Mouse (Mus musculus) neural tube, embryonic 11.5 days (tissue): ENCODE measurements around the gene Slc25a23. TPM values are rescaled to one million over a fixed set of nuclear protein-coding genes. Genes with fewer than 3 reads are reported as not detected.

Source experiments
- ATAC-seq: fragments of 200-750 bp; cut with Nextera tagmentation; 2 replicates; pipeline ENCODE4 v1.8.0; 2017; ENCODE audit warnings: moderate number of reproducible peaks, mild to moderate bottlenecking, moderate TSS enrichment, moderate library complexity; ENCODE audit not compliant: insufficient read depth, low FRiP score, low TSS enrichment
- DNase-seq: peaks from one replicate; pipeline ENCODE4 v3.0.0-alpha.2; 2015; ENCODE audit warnings: low spot score
- H3K27ac ChIP-seq: fragments of 300-500 bp; sonication (generic); 2 replicates; pipeline ENCODE4 v1.5.1; 2014; ENCODE audit warnings: low read depth, mild to moderate bottlenecking, low read length
- H3K27me3 ChIP-seq: fragments of 300-500 bp; sonication (generic); 2 replicates; pipeline ENCODE4 v1.6.1; 2014; ENCODE audit warnings: mild to moderate bottlenecking, low read length, mixed read lengths; ENCODE audit not compliant: control insufficient read depth, insufficient read depth
- H3K36me3 ChIP-seq: fragments of 300-500 bp; sonication (generic); 2 replicates; pipeline ENCODE4 v1.6.1; 2014; ENCODE audit warnings: mild to moderate bottlenecking, low read length, moderate library complexity, mixed read lengths; ENCODE audit not compliant: control insufficient read depth, insufficient read depth
- H3K4me1 ChIP-seq: fragments of 300-500 bp; sonication (generic); 2 replicates; pipeline ENCODE4 v1.6.1; 2014; ENCODE audit warnings: low read length, mixed read lengths; ENCODE audit not compliant: control insufficient read depth, insufficient read depth
- H3K4me2 ChIP-seq: fragments of 300-500 bp; sonication (generic); 2 replicates; pipeline ENCODE4 v1.6.1; 2014; ENCODE audit warnings: low read depth, mild to moderate bottlenecking, moderate library complexity
- H3K4me3 ChIP-seq: fragments of 300-500 bp; sonication (generic); 2 replicates; pipeline ENCODE4 v1.5.1; 2014; ENCODE audit warnings: low read depth, low read length
- H3K9ac ChIP-seq: fragments of 300-500 bp; sonication (generic); 2 replicates; pipeline ENCODE4 v1.6.1; 2014; ENCODE audit warnings: mild to moderate bottlenecking, low read length
- H3K9me3 ChIP-seq: fragments of 300-500 bp; sonication (generic); 2 replicates; pipeline ENCODE4 v1.6.1; 2016; ENCODE audit warnings: low read length; ENCODE audit not compliant: control insufficient read depth
- WGBS: fragments of 180-500 bp; shearing (Covaris S2); extraction: QIAGEN DNeasy Blood & Tissue Kit; methylation state at CpG from one replicate; pipeline ENCODE4 v1.1.7; 2014; 5-methylcytosine and 5-hydroxymethylcytosine counted together
- polyA plus RNA-seq: library from polyadenylated mRNA; unstranded; fragments of >200 nt; fragmentation: Nextera tagmentation; extraction: Ambion mirVana; gene quantifications from 2 replicates; pipeline ENCODE4 v1.2.1, GENCODE M21; 2014

Gene Slc25a23
- 16.8 and 18.5 TPM in 2 replicates for polyA plus RNA-seq

DNA sequence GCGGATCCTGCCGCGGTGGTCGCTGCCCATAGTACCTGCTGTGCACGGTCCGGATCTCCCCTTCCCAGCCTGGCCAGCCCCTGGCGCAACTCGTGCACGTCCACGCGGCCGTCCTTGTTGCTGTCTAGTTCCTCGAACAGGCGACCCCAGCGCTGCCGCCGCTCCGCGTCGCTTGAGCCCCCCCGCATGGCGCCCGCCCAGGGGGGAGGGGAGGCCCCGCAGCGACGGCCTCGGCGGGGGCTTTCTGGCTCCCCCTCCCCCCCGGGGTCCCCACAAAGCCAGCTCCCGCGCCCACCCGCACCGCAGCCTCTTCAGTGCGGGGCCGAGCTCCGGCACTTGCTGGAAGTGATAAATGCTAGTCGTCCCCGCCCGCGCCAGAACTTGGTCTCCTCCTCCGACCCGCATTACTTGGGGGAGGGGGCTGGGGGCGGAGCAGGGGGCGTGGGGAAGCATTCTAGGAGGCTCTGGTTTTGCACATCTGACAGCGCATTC is at the start of gene Slc25a23:
Gene Slc25a23 (minus strand): TSS at position 378 of the 492 bp plus-strand sequence.
- peak within 1 kb of the TSS; percentile 77 for H3K4me2 ChIP-seq
- H3K36me3 ChIP-seq: no peaks in the 10 kb centered on the region
- H3K4me1 ChIP-seq: 0 out of 2 replicates have a peak, but pooled peaks cover 3% of the 10 kb centered on the region
- WGBS: under 1% methylated on average over 39 of the region's 45 CpGs
- H3K4me3 ChIP-seq: peak within 1 kb of the TSS; percentile 71
- H3K9me3 ChIP-seq: no peaks in the 10 kb centered on the region
- peak within 1 kb of the TSS; percentile 56; the same call in 1 of the 2 replicates for H3K27ac ChIP-seq
- peak within 1 kb of the TSS; percentile 74 for H3K9ac ChIP-seq
- peak; percentile 76 for ATAC-seq
- DNase-seq: peak; percentile 85
- peaks cover 28% of the 10 kb centered on the region for H3K27me3 ChIP-seq

DNA sequence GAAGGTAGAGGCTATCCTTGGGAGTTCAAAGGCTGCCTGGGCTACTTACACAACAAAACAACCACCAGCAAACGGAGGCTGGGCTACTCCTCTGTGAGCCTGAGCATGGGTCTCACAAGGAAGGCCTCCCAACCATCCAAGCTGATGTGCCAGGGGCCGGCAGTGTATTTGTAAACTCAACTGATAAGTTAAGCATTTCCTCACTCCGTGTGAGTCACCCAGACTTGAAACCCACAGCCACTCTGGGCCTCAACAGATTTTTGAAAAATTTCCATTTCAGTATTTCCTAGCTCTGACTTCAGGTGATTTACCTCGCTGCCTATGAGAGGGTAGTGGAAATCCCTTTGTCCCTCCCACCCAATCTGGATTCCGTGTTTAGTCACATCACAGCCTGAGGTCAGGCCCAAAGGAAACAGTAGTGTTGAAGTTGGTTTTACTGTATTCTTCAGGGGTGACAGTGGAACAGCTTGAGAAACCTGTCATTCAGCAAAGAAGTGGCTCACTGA is 49.1 kb upstream of the Slc25a23 start:
- H3K9ac ChIP-seq: no peak overlapping the region
- no peaks in the 10 kb centered on the region for H3K4me1 ChIP-seq
- no peak overlapping the region for H3K4me2 ChIP-seq
- H3K9me3 ChIP-seq: no peaks in the 10 kb centered on the region
- DNase-seq (no peak), ATAC-seq (no peak)
- H3K27ac ChIP-seq: no peak overlapping the region
- WGBS: 59% methylated on average over 5 of the region's 5 CpGs
- no peak overlapping the region for H3K4me3 ChIP-seq
- no peaks in the 10 kb centered on the region for H3K27me3 ChIP-seq
- no peaks in the 10 kb centered on the region for H3K36me3 ChIP-seq

DNA sequence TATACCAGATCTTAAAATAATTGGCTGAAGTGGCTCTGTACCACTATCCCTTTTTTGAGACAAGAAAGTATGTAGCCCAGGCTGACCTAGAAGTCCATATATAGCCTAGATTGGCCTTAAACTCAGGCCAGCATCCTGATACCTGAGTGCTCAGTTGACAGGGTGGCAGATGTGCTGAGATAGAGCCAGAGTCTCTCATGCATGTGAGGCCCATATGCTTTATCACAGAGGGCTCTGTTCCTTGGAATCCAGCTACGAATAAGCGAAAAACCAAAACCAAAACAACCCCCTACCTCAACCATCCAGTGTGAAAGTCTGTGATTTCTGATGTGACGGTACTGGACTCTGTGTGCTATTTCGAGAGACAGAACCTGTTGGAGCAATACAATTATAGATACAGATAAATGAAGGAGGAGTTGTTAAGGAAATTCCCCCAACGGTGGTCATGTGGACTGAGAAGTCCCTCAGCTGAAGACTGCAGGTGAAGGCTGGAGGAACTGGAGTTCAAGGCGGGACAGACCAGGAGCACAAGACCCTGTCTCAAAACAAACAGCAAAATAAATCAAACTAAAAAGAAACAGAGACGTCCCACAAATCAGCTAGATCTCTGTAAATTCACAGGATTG is 48.5 kb upstream of the Slc25a23 start:
- no peak overlapping the region for H3K4me2 ChIP-seq
- WGBS: 80% methylated on average over 7 of the region's 7 CpGs
- no peak overlapping the region for H3K27ac ChIP-seq
- H3K4me1 ChIP-seq: no peaks in the 10 kb centered on the region
- no peak for DNase-seq
- no peaks in the 10 kb centered on the region for H3K27me3 ChIP-seq
- no peak overlapping the region for H3K4me3 ChIP-seq
- no peaks in the 10 kb centered on the region for H3K9me3 ChIP-seq
- no peak for ATAC-seq
- no peak overlapping the region for H3K9ac ChIP-seq
- no peaks in the 10 kb centered on the region for H3K36me3 ChIP-seq

DNA sequence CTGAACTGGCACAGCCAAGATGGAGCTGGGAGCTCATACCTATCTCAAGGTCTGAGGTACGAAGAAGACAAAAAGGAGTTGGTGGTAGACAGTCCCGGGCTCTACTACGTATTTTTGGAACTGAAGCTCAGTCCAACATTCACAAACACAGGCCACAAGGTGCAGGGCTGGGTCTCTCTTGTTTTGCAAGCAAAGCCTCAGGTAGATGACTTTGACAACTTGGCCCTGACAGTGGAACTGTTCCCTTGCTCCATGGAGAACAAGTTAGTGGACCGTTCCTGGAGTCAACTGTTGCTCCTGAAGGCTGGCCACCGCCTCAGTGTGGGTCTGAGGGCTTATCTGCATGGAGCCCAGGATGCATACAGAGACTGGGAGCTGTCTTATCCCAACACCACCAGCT is 47.4 kb upstream of the Slc25a23 start:
- H3K27ac ChIP-seq: no peak overlapping the region
- H3K27me3 ChIP-seq: no peaks in the 10 kb centered on the region
- ATAC-seq (no peak), DNase-seq (no peak)
- no peaks in the 10 kb centered on the region for H3K4me1 ChIP-seq
- no peaks in the 10 kb centered on the region for H3K36me3 ChIP-seq
- H3K4me2 ChIP-seq: no peak overlapping the region
- no peak overlapping the region for H3K4me3 ChIP-seq
- WGBS: 89% methylated on average over 5 of the region's 5 CpGs
- H3K9ac ChIP-seq: no peak overlapping the region
- no peaks in the 10 kb centered on the region for H3K9me3 ChIP-seq

DNA sequence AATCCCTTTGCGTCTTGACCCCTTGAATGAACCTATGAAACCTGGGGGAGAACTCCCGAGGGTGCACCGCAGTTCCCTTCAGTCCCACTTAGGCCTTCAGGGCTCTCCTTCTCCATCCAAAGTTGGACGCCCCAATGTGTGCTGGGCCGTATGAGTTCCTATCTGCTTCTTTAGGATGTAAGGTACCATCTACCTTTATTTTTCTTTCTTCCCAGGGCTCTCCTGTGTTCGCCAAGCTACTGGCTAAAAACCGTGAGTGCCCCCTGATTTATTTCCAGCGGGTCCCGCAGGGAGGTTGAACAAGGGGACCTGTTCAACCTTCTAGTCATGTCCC is 46.3 kb upstream of the Slc25a23 start:
- 4% methylated on average over 9 of the region's 9 CpGs for WGBS
- Histone ChIP-seq H3K27ac (no peak overlapping the region), H3K9ac (peak overlapping the region; percentile 76), H3K9me3 (no peaks in the 10 kb centered on the region), H3K36me3 (no peaks in the 10 kb centered on the region), H3K4me3 (peak overlapping the region; percentile 59), H3K4me1 (no peaks in the 10 kb centered on the region), H3K27me3 (no peaks in the 10 kb centered on the region), H3K4me2 (peak overlapping the region; percentile 95)
- DNase-seq (no peak), ATAC-seq (no peak)

DNA sequence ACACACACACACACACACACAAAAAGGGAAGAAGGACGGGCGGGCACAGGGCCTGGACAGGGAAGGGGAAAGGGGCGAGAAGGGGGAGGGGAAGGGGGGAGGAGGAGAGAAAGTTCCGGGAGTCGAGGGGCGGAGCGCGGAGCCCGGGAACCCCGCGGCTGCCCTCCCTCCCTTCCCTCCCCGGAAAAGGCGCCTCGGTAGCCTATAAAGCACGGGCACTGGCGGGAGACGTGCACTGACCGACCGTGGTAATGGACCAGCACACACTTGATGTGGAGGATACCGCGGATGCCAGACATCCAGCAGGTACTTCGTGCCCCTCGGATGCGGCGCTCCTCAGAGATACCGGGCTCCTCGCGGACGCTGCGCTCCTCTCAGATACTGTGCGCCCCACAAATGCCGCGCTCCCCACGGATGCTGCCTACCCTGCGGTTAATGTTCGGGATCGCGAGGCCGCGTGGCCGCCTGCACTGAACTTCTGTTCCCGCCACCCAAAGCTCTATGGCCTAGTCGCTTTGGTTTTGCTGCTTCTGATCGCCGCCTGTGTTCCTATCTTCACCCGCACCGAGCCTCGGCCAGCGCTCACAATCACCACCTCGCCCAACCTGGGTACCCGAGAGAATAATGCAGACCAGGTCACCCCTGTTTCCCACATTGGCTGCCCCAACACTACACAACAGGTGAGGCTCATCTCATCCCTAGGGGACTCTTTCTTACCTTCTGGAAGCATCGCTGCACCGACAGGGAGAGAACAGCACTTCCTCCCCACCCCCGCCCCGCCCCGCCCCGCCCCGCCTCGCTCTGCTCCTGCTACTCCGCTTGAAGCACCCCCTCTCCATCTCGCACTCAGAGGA is 45.7 kb upstream of the Slc25a23 start, which contains the start of gene Tnfsf9:
Gene Tnfsf9 (plus strand): TSS at position 145 of the 854 bp plus-strand sequence.
- H3K9ac ChIP-seq: peak within 1 kb of the TSS; percentile 76
- H3K4me2 ChIP-seq: peak within 1 kb of the TSS; percentile 95
- H3K4me1 ChIP-seq: no peaks in the 10 kb centered on the region
- peak within 1 kb of the TSS; percentile 59 for H3K4me3 ChIP-seq
- WGBS: under 1% methylated on average over 49 of the region's 61 CpGs
- DNase-seq (peak; percentile 78), ATAC-seq (peak; percentile 77)
- no peaks in the 10 kb centered on the region for H3K36me3 ChIP-seq
- 0 out of 2 replicates have a peak within 1 kb of the TSS, but pooled peaks have one; percentile 20 for H3K27ac ChIP-seq
- H3K27me3 ChIP-seq: no peaks in the 10 kb centered on the region
- H3K9me3 ChIP-seq: no peaks in the 10 kb centered on the region

DNA sequence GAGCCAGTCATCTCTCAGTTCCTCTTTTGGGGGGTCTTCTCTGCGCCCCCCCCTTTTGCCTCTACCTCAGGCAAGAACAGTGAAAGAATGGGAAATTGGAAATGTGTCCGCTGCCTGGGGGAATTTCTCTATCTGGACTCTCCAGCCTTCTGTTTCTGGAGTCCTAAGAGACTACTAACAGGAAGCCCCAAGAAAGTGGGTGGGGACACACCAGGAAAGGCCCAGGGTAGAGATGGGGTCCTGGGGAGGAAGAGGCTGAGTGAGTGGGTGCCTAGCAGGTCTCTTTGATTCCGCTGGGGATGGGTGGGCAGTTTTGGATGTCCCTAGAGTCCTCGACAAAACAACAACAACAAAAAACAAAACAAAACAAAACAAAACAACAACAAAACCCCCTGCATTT is 44.8 kb upstream of the Slc25a23 start:
- Histone ChIP-seq H3K27me3 (no peaks in the 10 kb centered on the region), H3K9me3 (no peaks in the 10 kb centered on the region), H3K4me1 (no peaks in the 10 kb centered on the region), H3K27ac (no peak overlapping the region), H3K36me3 (no peaks in the 10 kb centered on the region), H3K4me3 (no peak overlapping the region), H3K9ac (no peak overlapping the region; the same call in 1 of the 2 replicates), H3K4me2 (peak overlapping the region; percentile 95)
- 50% methylated on average over 4 of the region's 4 CpGs for WGBS
- ATAC-seq: peak; percentile 20; the same call in 1 of the 2 replicates
- DNase-seq: no peak

DNA sequence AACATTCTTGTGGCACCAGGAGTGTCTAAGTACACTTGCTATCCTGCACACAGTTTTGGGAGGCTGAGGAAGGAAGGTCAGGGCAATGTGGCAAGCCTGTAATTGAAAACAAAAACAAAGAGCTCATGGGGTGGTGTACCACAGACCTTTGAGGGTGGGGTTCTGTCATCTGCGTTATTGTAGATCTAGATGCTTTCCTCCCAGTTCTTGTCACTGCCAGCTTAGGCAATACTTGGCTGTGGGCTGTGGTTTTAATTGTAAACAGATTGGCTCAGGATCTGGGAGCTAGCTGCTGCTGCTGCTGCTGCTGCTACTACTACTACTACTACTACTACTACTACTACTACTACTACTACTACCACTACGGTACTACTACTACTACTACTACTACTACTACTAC is 42.6 kb upstream of the Slc25a23 start:
- Histone ChIP-seq H3K4me3 (no peak overlapping the region), H3K9me3 (no peaks in the 10 kb centered on the region), H3K4me2 (no peak overlapping the region), H3K27me3 (no peaks in the 10 kb centered on the region), H3K27ac (no peak overlapping the region), H3K36me3 (no peaks in the 10 kb centered on the region), H3K9ac (no peak overlapping the region), H3K4me1 (no peaks in the 10 kb centered on the region)
- ATAC-seq: no peak
- 87% methylated on average over 2 of the region's 2 CpGs for WGBS
- DNase-seq: no peak
